Mouse (Mus musculus) ovary, postnatal 10 days (tissue): ENCODE measurements at regions not wholly inside any gene's neighbourhood (a gene's known extent, or its start where the extent isn't known, plus 50 kb on each side); places are given as distances from the start of the nearest gene placed in this dataset.

Source experiments
- DNase-seq: peaks from one replicate; pipeline ENCODE4 v3.0.0; 2022; ENCODE audit warnings: low spot score

GRCm38 (mm10) chr3:51150012-51150411 is 74.2 kb upstream of the Noct start:
- DNase-seq: no peak

GRCm38 (mm10) chr3:51151104-51151503 is 73.1 kb upstream of the Noct start:
- no peak for DNase-seq

DNA sequence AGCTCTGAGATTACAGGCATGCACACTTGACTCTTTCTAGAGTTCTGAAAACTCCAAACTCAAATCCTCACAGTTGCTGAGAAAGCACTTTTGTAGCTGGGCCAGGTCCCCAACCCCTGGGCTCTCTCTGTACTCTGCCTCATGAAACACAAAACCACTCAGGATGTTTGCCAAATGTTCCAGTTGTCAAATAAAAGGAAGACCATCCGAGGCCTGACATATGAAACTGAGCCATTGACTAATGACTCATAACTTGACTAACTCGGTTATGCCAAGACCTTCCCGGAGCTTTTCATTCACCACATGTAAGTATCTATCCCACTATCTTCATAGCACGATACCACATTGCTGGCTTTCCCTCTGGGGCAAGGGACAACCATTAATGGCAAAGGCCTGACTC is 68.6 kb upstream of the Noct start:
- DNase-seq: no peak

- DNase-seq: no peak
These were observed 67.6 kb upstream of the Noct start for GRCm38 (mm10) chr3:51156386-51157290.

- DNase-seq: no peak
These were observed 67.0 kb upstream of the Noct start for GRCm38 (mm10) chr3:51157291-51157650.

DNA sequence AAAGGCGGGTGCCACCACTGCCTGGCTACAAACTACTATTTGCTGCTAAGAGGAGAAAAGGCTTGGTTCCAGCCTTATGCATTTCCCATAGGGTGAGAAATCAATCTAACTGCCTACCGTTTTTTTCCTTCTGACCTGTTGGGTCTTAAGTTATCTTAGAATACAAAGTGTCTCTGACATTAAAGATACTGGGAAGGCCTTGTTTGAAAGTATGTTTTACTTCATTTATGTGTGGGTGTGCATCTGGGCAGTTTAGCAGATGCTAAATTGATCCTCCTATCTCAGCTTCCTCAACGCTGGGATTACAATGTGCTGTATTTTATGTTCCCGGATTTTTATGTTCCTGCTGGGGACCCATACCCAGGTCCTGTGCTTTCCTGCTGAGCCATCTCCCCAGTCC is 65.8 kb upstream of the Noct start:
- DNase-seq: no peak

DNA sequence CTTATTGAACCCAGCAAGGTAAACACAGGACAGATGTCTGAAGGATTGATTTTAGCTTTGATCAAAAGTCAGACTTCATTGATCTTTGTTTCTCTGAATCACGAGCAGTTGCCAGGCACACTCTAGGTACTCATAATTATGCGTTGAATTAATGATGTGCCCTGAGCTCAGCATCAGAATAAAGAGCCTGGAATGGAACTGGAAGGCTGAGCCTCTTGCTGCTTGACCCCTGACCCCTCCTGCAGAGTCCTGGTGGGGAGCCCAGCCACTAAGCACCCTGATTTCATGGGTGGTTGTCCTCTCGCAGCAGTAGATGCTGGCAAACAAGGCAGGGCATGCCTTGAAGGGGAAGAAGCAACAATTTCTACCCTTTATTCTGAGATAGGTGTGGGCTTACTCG is 64.9 kb upstream of the Noct start:
- DNase-seq: no peak

- DNase-seq: no peak
These were observed 64.4 kb upstream of the Noct start for GRCm38 (mm10) chr3:51159881-51160280.

DNA sequence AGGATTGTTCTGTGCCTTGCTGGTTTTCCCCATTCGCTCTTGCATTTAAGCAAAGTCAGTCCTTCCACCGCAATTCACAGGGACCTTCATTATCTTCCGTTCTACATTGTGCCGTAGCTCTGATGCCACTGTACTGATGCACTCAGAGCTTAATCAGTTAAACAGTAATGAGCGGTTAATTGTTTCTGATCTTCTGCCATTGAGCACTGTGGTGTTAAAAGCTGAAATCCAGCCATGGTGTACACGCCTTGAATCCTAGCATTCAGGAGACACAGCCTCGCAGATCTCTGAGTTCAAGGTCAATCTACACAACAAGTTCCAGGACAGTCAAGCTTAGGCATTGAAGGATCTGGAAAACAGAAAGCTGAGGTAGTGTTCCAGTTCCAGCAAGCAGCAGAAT is 63.6 kb upstream of the Noct start:
- DNase-seq: no peak

- no peak for DNase-seq
These were observed 54.9 kb upstream of the Noct start for GRCm38 (mm10) chr3:51169150-51169925.

GRCm38 (mm10) chr3:51170225-51170852 is 53.9 kb upstream of the Noct start:
- DNase-seq: peak; percentile 74
